Mouse (Mus musculus) frontal cortex, postnatal 14 days (tissue): Measurements from ENCODE around the gene Kif5a.

Experiments
- DNase-seq, 2 experiments: peaks; one replicate each; pipeline ENCODE4 v3.0.0; 2022; ENCODE audit warnings: low spot score in 2 of 2

Kif5a gene

DNA sequence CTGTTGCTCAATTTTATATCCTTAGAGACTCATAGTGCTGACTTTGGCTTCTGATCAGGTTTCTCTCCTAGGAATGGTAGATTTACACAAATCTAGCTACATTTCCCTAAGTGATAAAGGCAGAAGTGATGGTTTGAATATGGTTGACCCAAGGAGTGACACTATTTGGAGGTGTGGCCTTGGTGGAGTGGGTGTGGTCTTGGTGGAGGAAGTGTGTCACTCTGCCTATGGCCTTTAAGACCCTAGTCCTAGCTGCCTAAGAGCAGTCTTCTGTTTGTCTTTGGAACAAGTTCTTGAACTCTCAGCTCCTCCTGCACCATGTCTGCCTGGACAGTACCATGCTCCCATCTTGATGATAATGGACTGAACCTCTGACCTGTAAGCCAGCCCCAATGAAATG lies 46.0 kb downstream of the Kif5a start:
- DNase-seq, result no peak

DNA sequence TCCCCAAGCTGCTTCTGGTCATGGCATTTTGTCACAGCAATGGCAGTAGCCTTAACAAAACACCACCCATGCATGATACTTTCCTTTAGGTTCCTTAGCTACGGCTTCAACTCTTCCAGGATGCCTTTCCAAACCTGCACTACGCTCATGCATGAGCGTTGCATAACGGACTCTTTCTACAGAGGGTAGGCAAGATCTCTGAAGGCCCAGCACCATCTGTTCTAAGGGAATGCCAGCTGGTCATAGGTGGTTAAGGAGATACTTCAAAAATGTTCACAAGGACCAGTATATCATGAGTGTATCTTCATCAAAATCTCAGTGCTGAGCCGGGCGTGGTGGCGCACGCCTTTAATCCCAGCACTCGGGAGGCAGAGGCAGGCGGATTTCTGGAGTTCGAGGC lies 46.7 kb downstream of the Kif5a start:
- no peak for DNase-seq

DNA sequence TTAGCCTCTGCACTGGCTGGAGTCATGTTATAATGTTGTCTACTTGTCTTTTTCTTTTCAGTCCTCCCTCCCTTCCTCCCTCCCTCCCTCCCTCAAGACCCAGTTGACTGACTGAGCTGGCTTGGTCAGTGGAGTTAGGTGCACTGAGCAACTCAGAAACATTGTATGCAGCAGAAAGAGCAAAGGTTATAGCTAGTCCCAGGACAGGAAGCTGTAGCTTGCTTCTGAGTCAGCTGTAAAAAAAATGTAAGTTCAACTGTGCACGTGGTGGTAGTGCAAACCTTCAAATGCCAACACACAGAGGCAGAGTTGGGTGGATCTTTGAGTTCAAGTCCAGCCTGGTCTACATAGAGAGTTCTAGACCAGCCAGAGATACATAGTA lies 48.7 kb downstream of the Kif5a start:
- DNase-seq, result no peak

DNA sequence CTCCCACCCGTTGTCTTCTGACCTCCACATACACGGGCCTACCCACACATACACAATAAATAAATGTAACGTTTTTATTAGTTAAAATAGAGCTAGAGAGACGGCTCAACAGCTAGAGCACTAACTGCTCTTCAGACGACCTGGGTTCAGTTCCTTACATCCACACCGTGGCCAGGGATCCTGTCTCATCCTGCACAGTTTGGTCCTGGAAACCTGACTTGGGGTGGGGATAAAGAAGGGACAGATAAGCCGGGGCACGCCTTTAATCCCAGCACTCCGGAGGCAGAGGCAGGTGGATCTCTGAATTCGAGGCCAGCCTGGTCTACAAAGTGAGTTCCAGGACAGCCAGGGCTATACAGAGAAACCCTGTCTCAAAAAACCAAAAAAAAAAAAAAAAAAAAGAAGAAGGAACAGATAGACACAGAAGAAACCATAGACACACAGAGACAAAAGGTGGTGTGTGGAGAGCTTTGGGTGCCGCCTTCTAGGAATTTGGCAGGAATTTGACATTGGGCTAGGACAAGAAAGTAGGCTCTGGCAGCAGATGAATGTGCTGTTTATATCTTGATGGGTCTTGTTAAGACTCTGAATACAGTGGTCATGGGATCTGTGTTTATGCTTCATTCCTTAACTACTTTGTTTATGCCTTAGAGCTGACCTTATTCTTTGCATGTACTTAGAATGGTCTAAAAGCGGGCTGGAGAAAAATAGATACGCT lies 49.3 kb downstream of the Kif5a start:
- DNase-seq, result no peak

DNA sequence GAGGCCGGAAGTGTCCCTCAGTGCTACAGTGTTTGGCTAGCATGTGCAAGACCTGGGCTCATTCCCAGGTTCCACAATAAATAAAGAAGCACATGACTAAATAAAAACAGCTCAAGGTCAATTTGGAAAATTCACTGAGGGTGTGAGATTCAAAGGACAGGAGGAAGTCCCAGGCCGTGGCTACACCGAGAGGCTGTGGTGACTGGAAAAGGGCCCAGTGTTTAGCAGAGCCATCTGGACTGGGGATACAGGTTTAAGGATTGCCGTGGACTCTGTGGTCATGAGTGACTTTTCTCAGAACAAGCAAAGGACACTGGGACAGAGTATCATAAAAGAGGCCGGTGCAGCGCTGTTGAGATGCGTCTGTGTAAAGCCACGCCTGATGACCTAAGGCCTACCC lies 49.9 kb downstream of the Kif5a start:
- DNase-seq, result no peak

DNA sequence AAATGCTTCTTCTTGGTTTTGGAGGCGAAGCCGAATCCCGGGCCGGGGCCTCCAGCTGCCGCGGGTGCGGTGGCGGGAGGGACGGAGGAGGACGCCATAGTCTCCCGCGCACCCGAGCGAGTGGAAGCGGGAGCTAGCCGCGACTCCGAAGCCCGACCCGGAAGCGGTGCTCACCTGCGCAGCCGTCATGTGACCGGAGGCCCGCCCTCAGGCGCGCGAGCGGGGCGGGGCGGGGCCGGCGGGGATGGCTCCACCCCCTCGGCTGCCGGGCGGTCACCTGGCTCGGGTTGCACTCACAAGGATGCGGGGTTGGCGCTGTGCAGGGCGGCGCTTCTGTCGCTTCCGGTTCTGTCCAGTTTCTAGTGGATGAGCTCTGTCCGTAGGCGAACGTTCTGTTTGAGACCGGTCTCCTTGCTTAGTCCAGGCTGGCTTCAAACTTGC lies 51.7 kb downstream of the Kif5a start, which contains the start of gene Pip4k2c:
Gene Pip4k2c (minus strand): TSS at position 172 of the 441 bp plus-strand sequence.
- DNase-seq, result peak; percentile 78 to 84

DNA sequence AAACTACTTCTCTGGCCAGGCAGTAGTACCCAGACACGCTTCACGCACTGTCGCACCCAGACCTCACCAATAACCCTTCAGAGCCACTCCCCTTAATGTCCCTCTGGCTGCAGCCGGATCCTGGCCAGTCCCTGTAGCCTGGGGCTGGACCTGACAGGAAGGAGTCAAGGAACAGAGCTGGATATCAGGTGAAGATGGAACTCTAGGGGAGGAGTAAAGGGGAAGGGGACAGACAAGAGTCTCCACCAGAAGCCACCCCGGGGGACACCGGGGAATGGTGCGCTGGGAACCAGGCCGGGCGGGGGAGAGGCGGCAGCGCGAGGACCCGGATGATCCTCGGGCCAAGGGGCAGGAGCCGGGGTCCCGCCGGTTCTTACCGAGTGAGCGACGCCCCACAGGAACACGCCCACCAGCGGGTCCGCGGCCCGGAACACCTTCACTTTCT lies 52.2 kb downstream of the Kif5a start:
- DNase-seq, result no peak

DNA sequence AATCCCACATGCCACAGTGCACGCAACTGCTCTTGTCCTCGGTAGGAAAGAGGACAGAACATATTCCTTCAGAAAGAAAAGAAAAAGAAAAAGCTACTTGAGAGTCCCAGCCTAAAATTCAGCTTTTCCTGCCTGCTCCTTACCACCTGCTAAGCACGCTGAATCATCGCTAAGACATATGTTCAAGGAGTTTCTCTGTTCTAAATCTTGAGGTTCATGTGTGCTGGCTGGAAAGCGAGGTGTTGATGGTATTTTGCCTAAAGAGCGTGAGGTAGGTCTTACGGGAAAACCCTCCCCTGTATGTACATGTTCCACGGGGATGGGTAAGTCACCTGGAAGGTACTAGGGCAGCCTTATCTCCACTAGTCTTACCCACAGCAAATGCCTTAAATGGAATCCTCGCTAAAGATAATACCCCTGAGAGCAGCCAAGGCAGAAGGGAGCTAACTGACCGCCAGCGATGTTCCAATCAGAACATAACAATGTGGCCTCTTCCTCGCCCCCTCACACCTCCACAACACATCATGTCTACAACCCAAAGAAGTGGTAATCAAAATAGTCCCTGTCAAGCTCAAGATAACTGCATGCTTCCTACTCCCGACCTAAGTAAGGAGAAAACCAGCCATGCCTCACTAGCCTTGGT lies 53.1 kb downstream of the Kif5a start:
- DNase-seq, result no peak

DNA sequence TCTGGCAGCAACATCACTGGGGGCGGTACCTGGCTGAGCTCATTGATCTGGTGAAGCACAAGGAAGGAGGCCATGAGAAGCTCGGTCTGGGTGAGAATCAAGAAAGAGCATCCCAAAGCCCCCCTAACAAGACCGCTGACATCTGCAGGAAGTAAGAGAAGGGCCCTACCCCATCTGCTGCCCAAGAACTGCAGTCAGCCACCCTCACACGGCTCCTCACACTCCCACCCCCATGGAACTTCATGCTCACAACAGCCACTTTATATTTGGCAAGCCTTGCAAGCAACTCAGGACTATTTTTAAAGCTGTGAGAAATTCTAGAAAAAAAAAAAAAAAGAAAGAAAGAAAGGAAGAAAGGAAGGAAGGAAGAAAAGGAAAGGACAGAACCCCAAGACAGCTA lies 54.2 kb downstream of the Kif5a start:
- DNase-seq, result no peak

DNA sequence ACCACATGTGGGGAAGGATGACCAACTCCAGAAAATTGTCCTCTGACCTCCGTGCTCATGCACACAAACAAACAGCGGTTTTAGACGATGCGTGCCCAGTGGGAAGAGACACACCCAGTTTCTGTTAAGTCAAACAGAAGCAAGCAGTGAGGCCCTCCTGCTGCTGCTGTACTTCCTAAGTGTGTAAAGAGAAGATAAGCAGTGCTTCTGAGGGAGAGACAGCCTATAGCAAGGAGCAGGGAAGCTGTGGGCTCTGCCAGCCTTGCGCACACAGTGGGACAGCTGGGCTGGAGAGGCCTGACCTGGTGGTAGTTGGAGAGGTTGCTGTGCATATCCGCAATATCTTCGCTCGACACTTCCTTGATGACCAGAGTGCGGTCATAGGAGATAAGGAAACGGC lies 57.8 kb downstream of the Kif5a start:
- no peak for DNase-seq

DNA sequence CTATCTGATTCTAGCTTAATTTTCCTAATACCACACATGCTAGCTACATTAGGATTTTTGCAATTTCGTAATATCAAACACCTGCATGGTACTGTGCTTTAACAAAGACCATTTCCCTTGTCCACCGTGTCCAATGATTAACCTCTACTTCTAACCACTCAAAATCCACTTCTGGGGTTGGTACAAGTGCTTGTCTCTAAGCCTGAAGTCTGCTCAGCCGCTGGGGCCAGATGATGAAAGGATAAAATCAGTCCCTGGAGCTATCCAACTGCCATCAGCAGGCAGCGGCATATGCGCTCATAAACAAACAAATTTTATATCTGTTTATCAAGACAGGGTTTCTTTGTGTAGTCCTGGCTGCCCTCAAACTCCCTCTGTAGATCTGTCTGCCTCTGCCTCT lies 58.6 kb downstream of the Kif5a start:
- no peak for DNase-seq

DNA sequence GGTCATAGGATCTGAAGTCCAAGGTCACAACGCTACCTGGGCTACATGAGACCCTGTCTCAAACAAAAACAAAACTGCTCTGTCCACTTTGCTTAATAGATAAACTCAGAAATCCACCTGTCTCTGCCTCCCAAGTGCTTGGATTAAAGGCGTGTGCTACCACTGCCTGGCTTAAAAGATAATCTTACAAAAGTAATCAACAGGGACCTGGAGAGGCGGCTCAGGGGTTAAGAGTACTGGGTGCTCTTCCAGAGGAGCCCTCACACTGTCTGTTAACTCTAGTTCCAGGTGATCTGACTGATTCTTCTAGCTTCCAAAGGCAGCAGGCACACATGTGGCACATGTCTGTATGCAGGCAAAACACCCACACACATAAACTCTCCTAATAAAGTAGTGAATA lies 60.0 kb downstream of the Kif5a start:
- no peak for DNase-seq

DNA sequence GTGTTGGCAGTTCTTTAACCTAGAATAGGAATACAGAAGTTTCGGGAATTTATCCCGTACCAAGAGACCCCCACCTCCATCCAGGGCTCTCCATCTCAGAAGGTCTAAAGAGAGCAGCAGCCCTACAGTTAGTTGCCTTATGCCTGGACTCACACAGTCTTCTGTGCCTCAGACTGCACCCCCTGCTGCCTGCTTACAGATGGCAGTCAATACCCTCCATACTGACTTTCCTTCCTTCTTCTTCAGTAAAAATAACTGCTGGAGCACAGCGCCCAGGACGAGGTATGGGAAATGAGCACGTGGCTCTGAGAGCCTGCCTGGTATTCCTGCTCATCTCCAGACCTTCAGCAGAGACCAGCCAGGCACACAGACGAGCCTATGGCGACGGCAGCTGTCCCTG lies 62.9 kb downstream of the Kif5a start:
- DNase-seq, result no peak

DNA sequence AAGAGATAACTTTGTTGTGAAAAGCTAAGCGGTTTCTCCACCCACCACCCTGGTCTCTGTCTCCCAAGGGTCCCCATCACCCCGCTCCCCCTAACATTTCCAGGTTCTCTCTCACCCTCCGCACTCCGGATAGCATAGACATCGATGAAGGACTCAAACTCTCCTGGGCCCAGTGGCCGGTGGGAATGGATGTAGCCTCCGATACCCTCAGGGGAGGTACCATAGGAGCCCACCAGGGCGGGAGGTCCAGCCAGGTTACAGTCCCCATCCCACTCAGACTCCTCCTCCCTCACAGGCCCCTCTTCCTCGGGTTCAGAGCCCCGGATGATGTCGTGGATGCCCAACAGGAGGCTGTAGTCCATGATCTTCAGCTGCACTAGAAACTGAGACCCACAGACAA lies 63.7 kb downstream of the Kif5a start:
- DNase-seq, result no peak

DNA sequence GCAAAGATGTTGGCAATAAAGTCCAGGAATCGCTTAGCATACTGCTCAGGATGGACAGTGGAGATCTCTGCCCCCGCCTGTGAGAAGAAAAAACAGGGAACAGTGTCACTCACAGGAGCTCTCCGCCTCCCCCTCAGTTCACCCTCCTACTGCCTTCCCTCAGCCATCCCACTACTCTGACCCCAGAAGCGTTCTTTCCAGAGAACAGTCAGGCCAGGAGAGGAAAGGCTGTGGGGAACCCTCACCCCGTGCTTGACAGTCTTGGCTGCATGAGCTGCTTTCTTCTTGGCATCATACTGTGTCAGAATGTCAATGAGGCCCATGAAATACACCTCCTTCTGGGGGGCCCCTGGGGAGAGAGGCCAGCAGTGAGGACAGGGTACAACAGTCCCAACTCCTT lies 64.1 kb downstream of the Kif5a start:
- DNase-seq, result no peak

DNA sequence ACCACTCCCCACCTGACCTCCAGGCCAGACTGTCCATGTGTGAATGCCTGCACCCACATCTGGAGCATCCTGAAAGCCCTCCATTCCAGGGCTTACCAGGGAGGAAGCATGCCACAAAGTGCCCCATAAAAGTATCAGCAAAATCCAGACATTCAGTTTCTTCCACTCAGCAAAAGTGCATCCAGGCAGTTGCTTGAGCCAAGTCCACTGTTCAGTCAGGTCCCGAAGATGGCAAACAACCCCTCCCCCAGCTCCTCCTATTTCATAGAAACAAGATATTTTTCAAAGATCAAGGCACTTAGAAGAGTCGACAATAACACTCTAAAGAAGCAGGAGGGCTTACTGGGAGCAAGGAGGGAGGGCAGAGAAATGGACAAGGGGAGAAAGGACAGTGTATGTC lies 64.7 kb downstream of the Kif5a start:
- no peak for DNase-seq

DNA sequence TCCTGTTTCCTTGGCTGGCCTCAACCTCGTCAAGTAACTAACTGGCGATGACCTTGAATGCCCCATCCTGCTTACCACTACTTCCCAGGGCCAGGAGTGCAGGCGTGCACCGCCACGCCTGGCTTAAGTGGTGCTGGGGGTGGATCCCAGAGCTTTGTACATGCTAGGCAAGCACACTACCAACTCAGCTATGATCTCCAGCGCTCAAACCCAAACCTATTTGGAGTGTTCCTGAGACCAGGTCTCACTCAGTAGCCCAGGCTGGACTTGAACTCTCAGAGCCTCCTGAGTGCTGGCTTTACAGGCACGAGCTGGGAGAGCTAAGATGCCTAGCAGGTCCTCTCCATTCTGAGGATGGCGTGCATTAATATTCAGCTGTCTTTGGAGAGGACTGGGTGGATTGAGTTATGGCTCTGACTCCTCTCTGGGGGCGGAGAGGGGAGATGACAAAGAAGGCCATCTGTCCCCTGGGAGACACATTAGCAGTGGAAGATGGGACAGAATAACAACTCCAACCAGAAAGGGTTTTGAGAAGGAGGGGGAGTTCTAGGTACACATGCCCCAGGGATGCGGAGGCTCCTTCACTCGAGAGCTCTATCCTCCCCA lies 65.5 kb downstream of the Kif5a start:
- DNase-seq, result no peak

DNA sequence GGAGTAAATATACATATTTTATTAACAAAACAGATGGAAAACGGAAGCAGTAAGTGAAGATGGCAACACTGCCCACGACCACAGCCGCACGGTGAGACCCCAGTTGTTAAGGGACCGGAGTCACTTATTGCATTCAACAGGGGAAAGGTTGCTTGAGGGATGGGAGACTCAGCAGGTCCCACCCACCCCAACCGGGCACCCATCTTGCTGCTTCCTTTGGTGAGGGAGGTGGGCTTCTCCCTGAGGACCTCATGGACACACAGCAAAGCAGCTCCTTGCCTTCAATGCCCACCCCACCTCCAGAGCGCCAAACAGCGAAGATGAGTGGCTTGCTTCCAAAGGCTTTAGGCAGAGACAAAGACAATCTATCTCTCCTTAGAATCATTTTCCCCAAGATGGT lies 66.0 kb downstream of the Kif5a start:
- DNase-seq, result no peak

DNA sequence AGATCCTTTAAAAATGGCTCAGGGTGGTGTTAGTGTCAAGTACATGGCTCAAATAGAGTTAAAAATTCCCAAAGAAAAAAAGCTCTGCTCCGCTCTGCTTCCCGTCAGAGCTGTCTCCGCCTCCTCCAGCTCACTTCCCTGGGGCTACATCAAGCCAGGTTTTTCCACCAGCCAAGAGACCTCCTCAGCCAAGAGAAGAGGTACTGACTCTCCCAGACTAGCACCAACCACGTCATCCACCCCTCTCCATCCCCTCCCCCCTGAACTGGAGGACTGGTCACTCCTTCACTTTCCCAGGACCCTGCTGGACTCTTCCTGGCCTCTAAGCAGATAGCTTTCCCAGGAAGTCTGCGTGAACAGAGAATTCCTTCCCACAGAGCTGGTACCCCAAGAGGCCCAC lies 66.8 kb downstream of the Kif5a start:
- no peak for DNase-seq

DNA sequence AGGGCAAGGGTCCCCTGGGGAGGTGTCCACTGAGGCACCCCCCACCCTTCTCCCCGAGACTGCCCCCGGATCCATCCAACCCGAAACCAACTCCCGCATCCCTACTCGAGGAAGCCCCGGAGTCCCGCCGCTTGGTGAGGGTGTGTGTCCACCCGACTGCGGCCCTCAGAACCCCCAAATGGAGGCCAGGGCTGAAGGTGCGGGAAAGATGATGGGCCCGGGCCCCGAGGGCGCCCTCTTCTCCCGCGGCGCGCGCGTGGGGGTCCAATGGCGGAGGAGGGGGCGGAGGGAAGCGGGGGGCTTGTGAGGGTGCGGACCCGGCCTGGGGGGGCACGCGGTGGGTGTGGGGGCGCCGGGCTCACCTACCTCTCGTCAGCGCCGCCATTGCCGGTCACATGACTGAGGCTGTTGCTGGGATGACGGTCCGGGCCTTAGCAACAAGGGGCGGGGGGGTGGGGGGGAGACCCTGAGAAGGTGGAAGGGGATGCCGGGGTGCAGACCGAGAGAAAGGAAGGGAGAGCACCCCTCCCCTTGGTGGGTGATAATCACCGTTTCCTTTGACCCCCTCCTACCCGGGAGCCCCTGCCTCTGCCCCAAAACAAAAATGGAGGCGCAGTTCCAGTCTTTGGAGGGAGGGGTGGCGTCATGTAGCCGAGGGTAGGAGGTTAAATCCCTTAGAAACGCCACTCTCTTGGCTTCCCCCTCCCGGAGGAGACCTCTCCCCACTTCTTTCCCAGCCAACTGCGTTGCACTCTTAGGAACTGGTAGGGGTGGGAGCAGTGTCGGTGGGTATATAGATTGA lies 67.6 kb downstream of the Kif5a start, which contains the start of gene Dtx3:
Gene Dtx3 (minus strand): TSS at position 401 of the 802 bp plus-strand sequence.
- no peak for DNase-seq

DNA sequence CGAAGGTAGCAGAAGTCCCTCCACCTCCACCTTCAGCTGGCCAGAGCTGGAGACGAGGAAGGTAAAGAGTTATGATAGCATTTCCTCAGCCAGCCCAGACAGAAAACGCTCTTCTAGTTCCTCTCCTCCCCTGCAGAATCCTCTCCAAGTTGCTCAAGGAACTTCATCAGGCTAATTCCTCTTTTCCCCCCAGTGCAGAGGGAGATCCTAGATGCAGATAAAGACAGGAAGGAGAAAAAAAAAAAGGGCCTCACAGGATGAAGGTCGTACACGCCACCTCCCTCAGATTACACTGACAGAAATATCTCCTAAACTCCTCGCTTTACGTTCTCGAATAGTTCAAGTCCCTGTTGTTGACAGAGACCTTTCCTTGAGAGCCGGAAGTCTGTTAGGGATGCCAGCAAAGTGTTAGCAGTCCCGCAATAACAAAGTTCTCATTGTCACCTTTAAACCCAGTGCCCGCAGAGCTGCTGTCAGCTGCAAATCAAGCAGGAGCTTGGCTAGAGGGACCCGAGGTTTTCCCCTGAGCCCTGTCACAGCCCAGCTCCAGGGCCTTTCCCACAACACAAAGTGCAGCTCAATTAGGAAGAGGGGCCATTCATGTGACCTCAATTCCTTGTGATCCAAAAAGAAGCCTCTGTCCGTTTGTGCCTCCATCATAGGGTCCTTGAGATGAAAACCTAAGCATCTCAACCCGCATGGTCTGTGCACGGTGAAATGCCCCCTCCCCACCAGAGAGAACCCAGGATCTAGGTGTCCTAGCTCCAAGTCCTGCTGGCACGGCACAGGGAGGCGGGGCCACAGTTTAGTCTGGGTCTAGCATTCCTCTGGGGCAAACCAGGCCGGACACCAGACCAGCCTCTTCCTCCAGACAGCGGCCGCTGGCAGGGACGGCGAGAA lies 68.5 kb downstream of the Kif5a start:
- no peak for DNase-seq
